In the genomic region with DNA sequence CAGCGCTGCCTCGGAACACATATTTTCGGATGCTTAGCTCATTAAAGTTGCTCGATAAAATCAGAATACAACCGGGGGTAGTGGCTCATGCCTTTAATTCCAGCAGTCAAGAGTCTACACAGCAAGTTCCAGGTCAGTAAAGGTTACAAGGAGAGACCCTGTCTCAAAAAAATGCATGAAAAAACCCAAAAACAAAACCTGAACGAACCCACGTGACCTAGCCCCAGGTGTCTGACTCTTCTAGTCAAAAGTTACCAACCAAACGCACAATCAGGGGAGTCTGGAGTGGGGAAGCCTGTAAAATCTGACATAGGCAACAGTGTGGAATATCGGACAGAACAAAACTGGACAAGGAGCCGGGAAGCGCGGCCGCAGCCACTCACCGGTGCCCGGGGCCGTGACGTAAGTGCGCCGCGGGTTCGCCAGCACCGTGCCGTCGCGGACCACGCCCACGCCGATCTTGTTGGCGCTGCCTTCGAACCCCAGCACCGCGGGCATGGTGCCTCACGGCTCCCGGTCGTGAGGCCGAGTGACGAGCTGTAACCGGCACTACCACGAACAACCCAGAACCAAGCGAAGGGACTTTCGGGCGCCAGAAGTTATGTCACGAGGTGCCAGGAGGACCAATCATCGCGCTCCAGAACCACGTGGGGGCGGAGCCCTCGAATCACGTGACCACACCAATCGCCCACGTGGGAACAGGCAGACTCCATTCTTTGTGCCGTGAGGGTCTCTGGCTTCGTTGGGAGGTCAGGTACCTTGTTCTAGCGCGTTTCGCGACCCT, we compare ENCODE assay signal across 7 mouse cellular contexts. TPM values are rescaled to one million over a fixed set of nuclear protein-coding genes. Genes with fewer than 3 reads are reported as not detected.
DNase-seq lines count a peak whose midpoint lies in the region; ATAC-seq and TF ChIP-seq lines count a peak whose summit lies in the region.

TSS of gene Osgep (minus strand) at position 613 of the 784 bp plus-strand sequence.
TSS of gene Apex1 (plus strand) at position 688 of the 784 bp plus-strand sequence.

- no peak for TF ChIP-seq CTCF in intestine, postnatal 0 days (IDR thresholded peaks at IDR 0.05; ENCODE audit: low read depth)
- no peak for TF ChIP-seq CTCF in small intestine, adult 2 months (IDR thresholded peaks at IDR 0.05; ENCODE audit: extremely low read depth, insufficient read length, insufficient replicate concordance, low read depth, low read length)

- H3K4me1 ChIP-seq in embryonic facial prominence, embryonic 10.5 days, result peaks cover 27% of the 10 kb centered on the region
- no peaks in the 10 kb centered on the region for H3K4me1 ChIP-seq in intestine, postnatal 0 days (replicated peaks; ENCODE audit: control insufficient read depth, insufficient read depth, low read length)
- peaks cover 24% of the 10 kb centered on the region for H3K4me1 ChIP-seq in midbrain, embryonic 12.5 days
- H3K4me1 ChIP-seq in small intestine, adult 2 months (ENCODE audit: control insufficient read depth, insufficient read depth, insufficient read length, low read length), result peaks cover 3% of the 10 kb centered on the region; the same call in 1 of the 2 replicates

- H3K9me3 ChIP-seq in embryonic facial prominence, embryonic 10.5 days, result no peaks in the 10 kb centered on the region
- no peaks in the 10 kb centered on the region for H3K9me3 ChIP-seq in intestine, postnatal 0 days (ENCODE audit: control insufficient read depth)
- H3K9me3 ChIP-seq in midbrain, embryonic 12.5 days, result no peaks in the 10 kb centered on the region

- H3K27me3 ChIP-seq in embryonic facial prominence, embryonic 10.5 days (replicated peaks; ENCODE audit: low read depth, poor library complexity, severe bottlenecking), result no peaks in the 10 kb centered on the region
- H3K27me3 ChIP-seq in intestine, postnatal 0 days (replicated peaks; ENCODE audit: control insufficient read depth, insufficient read depth, low read length), result no peaks in the 10 kb centered on the region
- H3K27me3 ChIP-seq in midbrain, embryonic 12.5 days, result no peaks in the 10 kb centered on the region
- no peaks in the 10 kb centered on the region for H3K27me3 ChIP-seq in small intestine, adult 2 months (ENCODE audit: control insufficient read depth, insufficient read depth, low read length)

- DNase-seq in adrenal gland, postnatal 10 days, result peak; percentile 96
- peak; percentile 97 for DNase-seq in embryonic facial prominence, embryonic 10.5 days (ENCODE audit: low spot score)
- DNase-seq in gonadal fat pad, adult 2 months (ENCODE audit: low read depth), result no peak
- peak; percentile 98 for DNase-seq in left cerebral cortex, postnatal 4 days

- peaks cover 50% of the 10 kb centered on the region for H3K36me3 ChIP-seq in embryonic facial prominence, embryonic 10.5 days (replicated peaks)
- peaks cover 32% of the 10 kb centered on the region for H3K36me3 ChIP-seq in intestine, postnatal 0 days (ENCODE audit: control insufficient read depth, insufficient read depth)
- peaks cover 39% of the 10 kb centered on the region for H3K36me3 ChIP-seq in midbrain, embryonic 12.5 days
- peaks cover 29% of the 10 kb centered on the region for H3K36me3 ChIP-seq in small intestine, adult 2 months (ENCODE audit: control insufficient read depth, insufficient read depth, low read length)

- peak within 1 kb of the TSS; percentile 90 for H3K4me3 ChIP-seq in embryonic facial prominence, embryonic 10.5 days
- peak within 1 kb of the TSS; percentile 76 for H3K4me3 ChIP-seq in intestine, postnatal 0 days (ENCODE audit: low read depth, low read length)
- H3K4me3 ChIP-seq in midbrain, embryonic 12.5 days, result peak within 1 kb of the TSS; percentile 87
- H3K4me3 ChIP-seq in small intestine, adult 2 months (ENCODE audit: low read depth, low read length), result peak within 1 kb of the TSS; percentile 85

- H3K4me2 ChIP-seq in intestine, postnatal 0 days (replicated peaks; ENCODE audit: low read depth), result peak within 1 kb of the TSS; percentile 96
- peak within 1 kb of the TSS; percentile 62 for H3K4me2 ChIP-seq in midbrain, embryonic 12.5 days (replicated peaks)

- intact Hi-C loops in left cerebral cortex, postnatal 4 days (cut with DNase I), result loop anchor here (10.0 kb wide), 1 partner anchor 120 kb away; the partner anchor contains the start of genes Ccnb1ip1 and Parp2

- peak within 1 kb of the TSS; percentile 76 for H3K9ac ChIP-seq in intestine, postnatal 0 days (ENCODE audit: low read depth, low read length)
- H3K9ac ChIP-seq in midbrain, embryonic 12.5 days (replicated peaks), result peak within 1 kb of the TSS; percentile 91

- WGBS in embryonic facial prominence, embryonic 10.5 days, result under 1% methylated on average over 57 of the region's 57 CpGs
- WGBS in intestine, postnatal 0 days, result under 1% methylated on average over 57 of the region's 57 CpGs
- WGBS in midbrain, embryonic 12.5 days, result under 1% methylated on average over 56 of the region's 57 CpGs
- 1% methylated on average over 57 of the region's 57 CpGs for WGBS in small intestine, adult 2 months

- peak; percentile 95 for ATAC-seq in intestine, postnatal 0 days
- ATAC-seq in midbrain, embryonic 12.5 days (ENCODE audit: low FRiP score, low read depth), result peak; percentile 96

- peak within 1 kb of the TSS; percentile 96 for H3K27ac ChIP-seq in embryonic facial prominence, embryonic 10.5 days (replicated peaks)
- peak within 1 kb of the TSS; percentile 94 for H3K27ac ChIP-seq in intestine, postnatal 0 days (ENCODE audit: low read depth, low read length)
- H3K27ac ChIP-seq in midbrain, embryonic 12.5 days (replicated peaks), result peak within 1 kb of the TSS; percentile 91
- peak within 1 kb of the TSS; percentile 93 for H3K27ac ChIP-seq in small intestine, adult 2 months (ENCODE audit: insufficient read depth, low read depth, low read length)

- peak; percentile 74; the same call in 1 of the 2 replicates for TF ChIP-seq POLR2A in small intestine, adult 2 months (IDR thresholded peaks at IDR 0.05; ENCODE audit: low read depth, low read length)

RNA-seq across cellular contexts. Expression of gene Osgep, which starts in this region (rescaled TPM):
- 10 to 100 TPM; 62.7 to 76.7 TPM for total RNA-seq in adrenal gland, postnatal 10 days (2021)
- polyA plus RNA-seq in embryonic facial prominence, embryonic 10.5 days (2016; fragmentation: Nextera tagmentation; extraction: Ambion mirVana), result 178 and 185 TPM in 2 replicates
- 88.0 and 102 TPM in 2 replicates for polyA plus RNA-seq in gonadal fat pad, adult 2 months (2012; rRNA removed)
- polyA plus RNA-seq in intestine, postnatal 0 days (2015; fragmentation: Nextera tagmentation; extraction: Ambion mirVana), result 56.8 and 57.8 TPM in 2 replicates
- 10 to 100 TPM; 37.8 to 40.1 TPM for total RNA-seq in left cerebral cortex, postnatal 4 days (2021)
- 141 and 147 TPM in 2 replicates for polyA plus RNA-seq in midbrain, embryonic 12.5 days (2016; fragmentation: Nextera tagmentation; extraction: Ambion mirVana)
- 65.0 and 97.3 TPM in 2 replicates for polyA plus RNA-seq in small intestine, adult 2 months (2012; rRNA removed)

RNA-seq across cellular contexts. Expression of gene Apex1, which starts in this region (rescaled TPM):
- total RNA-seq in adrenal gland, postnatal 10 days (2021), result 10 to 100 TPM; 69.9 to 71.6 TPM
- polyA plus RNA-seq in embryonic facial prominence, embryonic 10.5 days (2016; fragmentation: Nextera tagmentation; extraction: Ambion mirVana), result 548 and 554 TPM in 2 replicates
- polyA plus RNA-seq in gonadal fat pad, adult 2 months (2012; rRNA removed), result 53.7 and 58.3 TPM in 2 replicates
- 71.0 and 74.1 TPM in 2 replicates for polyA plus RNA-seq in intestine, postnatal 0 days (2015; fragmentation: Nextera tagmentation; extraction: Ambion mirVana)
- 10 to 100 TPM; 78.9 to 83.2 TPM for total RNA-seq in left cerebral cortex, postnatal 4 days (2021)
- polyA plus RNA-seq in midbrain, embryonic 12.5 days (2016; fragmentation: Nextera tagmentation; extraction: Ambion mirVana), result 321 and 333 TPM in 2 replicates
- polyA plus RNA-seq in small intestine, adult 2 months (2012; rRNA removed), result 9.6 and 20.0 TPM in 2 replicates
